Mouse (Mus musculus) liver, adult (tissue): Measurements from ENCODE around the gene Uso1.

ENCODE experiments used
- GATA4 ChIP-seq: IDR thresholded peaks from 2 replicates; pipeline ENCODE4 v1.6.1; 2014; ENCODE audit warnings: mild to moderate bottlenecking, low read length; ENCODE audit not compliant: insufficient replicate concordance

Uso1 gene

DNA sequence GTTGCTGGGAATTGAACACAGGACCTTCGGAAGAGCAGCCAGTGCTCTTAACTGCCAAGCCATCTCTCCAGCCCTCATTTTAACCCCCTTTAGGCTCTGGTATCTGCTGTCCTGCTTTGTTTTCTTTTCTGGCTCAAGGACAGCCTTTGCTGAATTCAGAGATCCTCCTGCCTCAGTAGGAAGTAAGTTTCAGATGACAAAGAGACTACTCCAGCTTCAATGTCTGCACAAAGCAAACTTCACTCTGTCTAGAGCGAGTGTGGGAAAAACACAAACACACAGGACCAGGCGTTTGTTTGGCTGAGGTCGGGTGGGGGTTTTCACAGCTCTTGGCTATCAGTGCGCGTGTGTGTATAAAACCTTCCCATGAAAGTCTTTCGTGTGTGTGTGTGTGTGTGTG lies 24.3 kb upstream of the Uso1 start:
- TF ChIP-seq GATA4: no peak

DNA sequence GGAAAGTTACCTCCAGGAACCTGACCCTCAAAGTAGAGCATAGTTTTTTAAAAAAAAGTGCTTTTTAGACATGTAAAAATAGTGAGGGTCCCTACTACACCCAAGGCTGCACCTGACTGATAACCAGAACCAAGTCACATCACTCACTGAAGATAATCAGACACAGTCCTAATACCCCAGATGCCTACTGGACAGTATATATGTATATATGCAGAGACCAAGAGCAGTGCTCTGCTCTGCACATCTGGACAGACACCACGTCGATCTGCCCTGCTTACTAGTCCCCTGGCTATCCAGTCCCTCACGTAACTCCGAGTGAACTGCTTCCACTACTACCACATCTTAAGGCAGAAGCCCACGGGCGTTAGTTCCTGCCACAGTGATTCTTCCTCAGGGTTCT lies 23.5 kb upstream of the Uso1 start:
- TF ChIP-seq GATA4: no peak

DNA sequence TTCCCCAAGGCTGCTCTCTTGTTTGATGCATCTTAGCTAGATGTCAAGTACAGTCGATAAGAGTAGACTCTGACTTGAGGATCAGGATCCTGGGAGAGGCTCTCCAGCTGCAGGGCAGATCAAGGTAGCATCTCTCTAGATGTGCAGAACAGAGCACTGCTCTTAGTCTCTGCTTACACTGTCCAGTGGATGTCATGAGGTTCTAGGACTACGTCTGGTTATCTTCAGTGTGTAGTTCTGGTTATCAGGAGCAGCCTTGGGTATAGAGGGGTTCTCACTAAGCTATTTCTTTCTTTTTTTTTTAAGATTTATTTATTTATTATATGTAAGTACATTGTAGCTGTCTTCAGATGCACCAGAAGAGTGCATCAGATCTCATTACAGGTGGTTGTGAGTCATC lies 22.8 kb upstream of the Uso1 start:
- TF ChIP-seq GATA4: no peak

DNA sequence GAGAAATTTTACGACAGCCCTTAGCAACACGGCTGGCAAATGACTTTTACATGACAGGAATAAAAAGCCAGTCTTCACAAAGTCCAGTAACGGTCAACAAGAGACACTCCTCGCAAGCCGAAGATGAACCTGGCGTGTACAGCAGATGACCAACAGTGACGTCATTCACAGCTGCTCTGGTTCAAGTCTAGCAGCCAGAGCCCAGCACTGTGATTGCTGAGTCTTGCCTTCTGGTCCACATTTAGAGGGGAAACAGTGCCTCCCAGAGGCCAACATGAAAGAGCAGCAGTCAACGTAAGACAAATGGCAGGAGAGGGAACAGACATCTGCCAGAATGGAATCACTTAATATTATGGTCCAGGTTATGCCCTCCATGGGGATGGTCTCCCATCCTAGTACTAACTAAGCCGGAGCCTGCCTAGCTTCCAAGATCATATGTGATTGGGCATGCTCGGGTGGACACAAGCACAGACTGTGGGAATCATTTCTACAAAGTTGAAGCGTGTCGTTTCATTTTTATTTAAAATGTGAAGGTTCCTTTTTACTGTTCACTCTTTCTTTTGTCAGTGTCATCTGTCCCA lies 19.8 kb upstream of the Uso1 start:
- no peak for TF ChIP-seq GATA4

DNA sequence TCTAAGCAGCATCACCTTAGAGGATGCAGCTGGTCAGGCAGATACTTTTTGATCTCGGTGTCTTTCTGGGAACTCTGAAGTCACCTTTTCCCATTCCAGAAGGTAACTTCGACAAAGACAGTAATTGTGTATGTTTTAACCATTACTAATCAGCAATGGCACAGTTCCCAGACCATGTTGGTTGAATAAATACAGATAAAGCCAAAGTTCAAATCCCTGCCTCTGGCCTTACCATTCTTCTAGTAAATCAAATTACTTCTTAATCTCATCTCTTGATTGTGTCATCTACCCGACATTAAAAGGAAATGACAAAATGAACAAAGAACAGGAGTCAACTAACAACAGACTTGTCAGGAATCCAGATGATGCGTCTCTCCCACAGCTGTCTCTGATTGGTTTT lies 16.1 kb upstream of the Uso1 start:
- TF ChIP-seq GATA4: no peak

DNA sequence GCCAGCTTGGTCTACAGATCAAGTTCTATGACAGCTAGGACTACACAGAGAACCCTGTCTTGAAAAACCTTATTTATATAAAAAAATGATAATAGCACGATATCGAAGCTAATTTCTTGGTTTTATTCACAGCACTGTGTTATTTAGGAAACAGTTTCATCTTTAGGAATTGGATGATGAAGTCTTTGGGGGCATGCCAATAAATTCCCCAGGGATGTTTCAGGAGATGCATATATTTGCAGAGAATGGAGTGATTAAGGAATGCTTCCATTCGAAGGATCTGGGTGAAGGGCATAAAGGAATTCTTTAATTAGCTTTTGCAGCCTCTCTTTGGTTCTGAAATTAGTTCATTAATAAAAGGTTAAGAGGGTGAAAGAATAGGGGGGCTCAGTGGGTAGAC lies 12.3 kb upstream of the Uso1 start:
- TF ChIP-seq GATA4: no peak

DNA sequence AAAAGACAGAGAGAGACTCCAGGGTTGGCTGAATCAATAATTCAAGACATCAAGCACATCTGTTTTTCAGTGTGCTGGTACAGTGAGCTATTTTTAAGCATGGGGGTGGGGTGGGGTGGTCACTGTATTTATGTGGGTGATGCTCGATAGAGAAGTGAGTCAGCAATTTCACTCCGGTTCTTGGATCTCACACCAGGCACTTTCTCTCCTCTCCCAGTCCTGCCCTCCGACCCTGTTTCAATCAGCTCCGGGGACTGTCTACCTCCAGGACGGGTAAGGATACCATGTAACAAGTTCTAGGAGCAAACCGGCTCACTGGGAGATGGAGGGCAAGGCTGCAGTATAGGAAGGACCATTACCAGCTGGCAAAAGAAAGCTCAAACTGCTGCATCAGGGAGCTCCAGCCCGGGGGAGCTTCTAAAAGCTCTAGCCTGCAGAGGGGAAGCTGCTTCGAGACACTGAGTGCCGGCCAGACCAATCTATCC lies 10.6 kb upstream of the Uso1 start:
- TF ChIP-seq GATA4: no peak

DNA sequence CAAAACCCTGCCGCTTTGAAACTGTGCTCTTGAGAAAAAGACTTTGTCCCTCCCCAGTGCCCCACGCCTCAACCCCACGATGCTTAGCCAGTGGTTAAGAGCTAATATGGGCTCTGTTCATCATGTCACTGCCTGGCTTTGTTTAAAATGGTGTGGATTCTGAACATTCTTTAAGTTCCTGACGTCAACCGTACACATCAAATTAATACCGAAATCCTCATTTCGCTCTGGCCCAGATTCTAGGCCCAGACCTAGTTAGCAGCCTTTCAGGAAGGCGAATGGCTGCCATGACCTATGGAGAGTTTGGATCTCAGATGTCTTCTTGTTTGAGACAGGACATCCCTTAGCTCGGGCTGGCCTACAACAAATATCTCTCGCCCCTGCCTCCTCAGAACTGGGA lies 10.0 kb upstream of the Uso1 start:
- no peak for TF ChIP-seq GATA4

DNA sequence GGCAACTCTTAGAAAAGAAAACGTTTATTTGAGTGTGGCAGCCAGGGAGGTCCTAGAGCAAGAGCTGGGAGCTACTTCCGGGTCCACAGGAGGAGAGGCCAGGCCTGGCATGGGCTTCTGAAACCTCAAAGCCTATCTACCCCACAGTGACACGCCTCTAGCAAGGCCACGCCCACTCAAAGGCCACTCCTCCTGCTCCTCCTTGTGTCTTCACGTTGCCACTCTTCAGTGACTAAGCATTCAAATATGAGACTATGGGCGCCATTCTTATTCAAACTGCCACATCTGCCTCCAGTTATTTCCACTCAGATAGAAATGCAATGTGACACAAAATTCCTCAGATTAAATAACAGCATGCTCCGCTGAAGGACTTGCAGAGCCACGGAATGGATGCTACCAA lies 9.2 kb upstream of the Uso1 start:
- no peak for TF ChIP-seq GATA4

DNA sequence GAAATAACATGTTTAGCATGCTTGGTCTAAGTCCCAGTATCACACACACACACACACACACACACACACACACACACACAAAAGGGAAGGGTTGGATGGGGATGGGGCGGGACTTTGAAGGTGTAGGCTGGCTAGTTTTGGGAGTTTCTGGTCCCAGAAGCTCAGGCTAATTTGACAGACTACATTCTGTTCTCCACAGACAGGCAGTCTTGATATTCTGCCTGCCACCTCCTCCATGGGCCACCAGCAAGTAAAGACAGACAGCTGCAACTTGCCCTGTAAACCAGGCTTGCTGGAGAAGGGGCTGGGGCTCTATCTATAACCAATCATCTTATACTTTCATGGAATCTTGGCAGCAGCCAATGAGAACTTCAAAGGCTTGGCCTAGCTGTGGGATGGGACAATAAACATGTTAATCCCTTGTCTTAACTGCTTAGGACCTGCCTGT lies 8.4 kb upstream of the Uso1 start:
- TF ChIP-seq GATA4: no peak

DNA sequence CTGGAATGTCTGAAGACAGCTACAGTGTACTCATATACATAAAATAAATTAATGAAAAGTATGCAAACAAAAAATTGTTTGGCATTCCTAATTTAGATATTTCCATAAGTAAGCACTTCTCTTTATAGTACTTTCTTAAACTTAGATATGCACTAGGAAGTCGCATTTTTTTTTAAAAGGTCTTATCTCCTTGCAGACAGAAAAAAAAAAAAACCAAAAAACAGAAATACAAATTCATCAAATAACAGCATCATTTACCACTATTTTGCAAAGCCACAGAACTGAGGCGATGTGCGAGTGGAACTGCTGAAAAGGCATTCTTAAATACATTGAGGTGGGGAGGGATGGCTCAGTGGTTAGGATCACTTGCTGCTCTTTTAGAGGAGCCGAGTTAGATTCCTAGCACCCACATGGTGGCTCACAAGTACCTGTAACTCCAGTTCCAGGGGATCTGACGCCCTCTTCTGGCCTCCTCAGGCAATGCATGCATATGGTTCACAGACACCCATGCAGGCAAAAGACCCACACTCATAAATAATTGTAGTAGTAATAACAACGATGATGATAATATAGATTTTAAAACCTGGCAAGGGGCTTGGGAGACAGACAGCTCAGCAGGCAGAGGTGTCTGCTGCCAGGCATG lies 7.6 kb upstream of the Uso1 start:
- TF ChIP-seq GATA4: no peak

DNA sequence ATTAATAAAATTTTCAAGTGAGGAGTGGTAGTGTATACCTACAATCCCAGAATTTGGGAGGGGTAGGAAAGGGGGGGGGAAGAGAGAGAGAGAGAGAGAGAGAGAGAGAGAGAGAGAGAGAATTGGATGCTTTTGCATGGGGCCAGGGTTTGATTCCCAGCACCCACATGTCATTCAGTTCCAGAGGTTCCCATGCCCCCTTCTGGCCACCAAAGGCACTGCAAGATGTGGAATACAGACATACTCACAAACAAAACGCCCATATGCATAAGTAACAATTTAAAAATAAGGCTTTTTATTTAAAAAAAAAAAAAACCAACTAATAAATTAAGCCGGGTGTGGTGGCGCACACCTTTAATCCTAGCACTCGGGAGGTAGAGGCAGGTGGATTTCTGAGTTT lies 5.6 kb upstream of the Uso1 start:
- TF ChIP-seq GATA4: no peak

DNA sequence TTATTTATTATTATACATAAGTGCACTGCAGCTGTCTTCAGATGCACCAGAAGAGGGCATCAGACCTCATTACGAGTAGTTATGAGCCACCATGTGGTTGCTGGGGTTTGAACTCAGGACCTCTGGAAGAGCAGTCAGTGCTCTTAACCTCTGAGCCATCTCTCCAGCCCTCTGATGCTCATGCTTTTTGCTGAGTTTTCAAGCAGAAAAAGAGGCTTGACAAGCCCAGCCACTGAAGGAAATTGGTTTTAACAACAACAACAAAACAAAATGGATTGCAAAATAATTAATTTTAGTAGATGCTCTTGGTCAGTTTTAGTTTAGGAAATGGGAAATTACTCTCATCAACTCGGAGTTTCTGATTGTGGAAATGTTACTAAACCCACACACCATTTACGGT lies 2.8 kb upstream of the Uso1 start:
- TF ChIP-seq GATA4: no peak

DNA sequence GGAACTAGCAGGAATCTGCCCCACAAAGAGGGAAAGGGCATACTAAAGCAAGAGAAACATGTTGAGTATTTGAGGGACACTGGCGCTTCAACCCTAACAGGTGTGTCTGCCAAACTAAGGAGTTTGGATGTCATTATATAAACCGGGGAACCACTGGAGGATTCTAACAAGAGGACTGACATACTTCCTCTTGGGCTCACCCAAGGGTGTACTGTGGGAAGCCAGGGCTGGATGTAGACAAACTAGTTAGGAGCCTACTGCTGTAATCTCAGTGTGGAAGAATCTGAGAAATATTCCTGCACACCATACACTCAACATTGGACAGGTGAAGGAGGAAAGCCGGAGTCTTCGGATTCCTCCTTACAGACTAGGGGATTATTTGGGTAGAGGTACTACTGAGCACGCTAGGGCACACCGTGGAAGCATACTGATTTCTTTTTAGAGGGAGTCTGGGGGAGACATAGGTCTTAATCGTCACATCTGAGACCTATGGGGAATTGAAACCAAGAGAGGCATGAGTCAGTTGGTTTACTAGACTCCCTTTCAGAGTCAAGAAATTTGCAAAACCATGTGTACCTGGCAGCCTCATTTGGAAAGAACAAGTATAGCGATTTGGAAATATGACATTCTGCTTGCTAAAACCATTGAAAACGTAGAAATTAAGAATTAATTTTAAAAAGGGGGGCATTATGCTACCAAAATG lies 1.1 kb upstream of the Uso1 start:
- no peak for TF ChIP-seq GATA4

DNA sequence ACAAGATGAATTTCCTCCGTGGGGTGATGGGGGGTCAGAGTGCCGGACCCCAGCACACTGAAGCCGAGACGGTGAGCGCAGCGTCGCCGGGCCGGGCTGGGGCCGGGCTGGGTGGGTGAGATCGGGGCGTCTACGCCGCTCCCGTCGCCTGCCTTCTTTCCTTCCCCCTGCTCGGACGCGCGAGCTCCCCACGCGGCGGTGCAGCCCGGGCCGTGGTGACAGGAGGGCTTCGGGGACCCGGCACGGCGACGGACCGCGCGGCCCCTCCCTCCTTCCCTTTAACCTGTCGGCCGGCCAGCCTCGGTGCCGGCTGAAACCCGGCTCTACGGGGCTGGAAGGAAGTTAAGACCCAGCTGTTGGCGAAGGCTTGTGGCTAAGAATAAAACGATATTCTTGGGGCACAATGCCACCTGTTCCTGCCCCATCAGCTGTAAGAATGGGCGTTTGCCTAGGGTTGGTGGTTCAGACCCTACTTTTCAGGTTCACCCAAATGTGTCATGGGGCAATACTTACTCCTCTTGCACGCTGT lies 419 bp downstream of the Uso1 start:
- no peak for TF ChIP-seq GATA4

DNA sequence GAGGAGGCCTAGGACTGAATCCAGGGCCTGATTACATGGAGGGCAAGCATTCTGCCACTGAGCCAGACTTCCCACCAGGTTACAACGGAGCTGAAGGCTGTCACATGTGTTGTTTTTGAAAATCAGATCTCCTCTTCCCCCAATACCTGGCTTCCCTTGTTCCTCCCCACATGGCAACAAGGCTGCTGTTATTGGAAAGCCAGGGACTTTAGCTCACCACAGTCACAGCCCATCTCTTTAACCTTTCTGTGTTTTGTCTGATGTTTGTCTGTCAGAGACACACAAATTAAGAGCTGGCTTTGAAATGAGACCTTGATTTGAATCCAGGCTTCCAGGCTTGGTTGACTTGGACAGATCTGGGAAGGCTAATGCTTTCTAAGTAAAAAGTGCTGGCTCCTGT lies 1.5 kb downstream of the Uso1 start:
- no peak for TF ChIP-seq GATA4

DNA sequence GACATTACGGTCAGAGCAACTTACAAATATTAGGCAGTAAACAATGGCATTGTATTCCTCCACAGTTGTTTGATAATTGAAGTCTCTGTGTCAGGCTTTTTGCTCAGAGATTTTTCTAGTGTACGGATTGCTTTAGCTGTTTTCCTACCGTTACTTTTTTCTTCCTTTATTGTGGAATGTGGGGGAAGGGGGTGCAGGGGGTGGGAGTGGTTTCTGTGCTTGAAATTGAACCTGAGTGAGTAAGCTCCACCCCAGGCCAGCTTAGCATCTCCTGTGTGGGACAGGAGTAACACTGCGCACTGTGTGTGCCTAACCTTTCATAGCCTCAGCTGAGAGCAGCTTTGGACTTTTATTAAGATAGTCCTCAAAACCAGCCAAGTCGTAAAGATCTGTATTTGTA lies 4.0 kb downstream of the Uso1 start:
- TF ChIP-seq GATA4: no peak

DNA sequence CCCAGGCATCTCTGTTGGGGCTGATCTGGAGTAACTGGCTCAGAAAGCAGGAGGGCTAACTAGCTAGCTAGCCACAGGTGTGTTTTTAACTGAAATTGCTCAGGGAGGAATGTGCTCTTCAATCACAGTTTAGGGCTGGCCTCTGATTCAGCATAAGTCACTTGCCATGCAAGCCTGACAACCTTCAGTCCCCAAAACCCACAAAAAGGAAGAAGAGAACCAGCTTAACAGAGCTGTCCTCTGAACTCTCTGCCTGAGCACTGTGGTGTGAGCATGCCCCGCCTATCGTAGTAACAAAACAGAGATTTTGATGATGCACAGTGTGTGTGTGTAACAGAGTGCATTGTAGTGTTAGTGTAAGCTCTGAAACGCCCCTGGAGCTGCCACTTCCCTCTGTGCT lies 4.7 kb downstream of the Uso1 start:
- TF ChIP-seq GATA4: no peak
